Mouse (Mus musculus): Measurements from ENCODE around the gene Smyd3. TPM values are rescaled to one million over a fixed set of nuclear protein-coding genes. Genes with fewer than 3 reads are reported as not detected.

Smyd3 gene
- polyA plus RNA-seq, 1 experiment = 14.2 TPM

DNA sequence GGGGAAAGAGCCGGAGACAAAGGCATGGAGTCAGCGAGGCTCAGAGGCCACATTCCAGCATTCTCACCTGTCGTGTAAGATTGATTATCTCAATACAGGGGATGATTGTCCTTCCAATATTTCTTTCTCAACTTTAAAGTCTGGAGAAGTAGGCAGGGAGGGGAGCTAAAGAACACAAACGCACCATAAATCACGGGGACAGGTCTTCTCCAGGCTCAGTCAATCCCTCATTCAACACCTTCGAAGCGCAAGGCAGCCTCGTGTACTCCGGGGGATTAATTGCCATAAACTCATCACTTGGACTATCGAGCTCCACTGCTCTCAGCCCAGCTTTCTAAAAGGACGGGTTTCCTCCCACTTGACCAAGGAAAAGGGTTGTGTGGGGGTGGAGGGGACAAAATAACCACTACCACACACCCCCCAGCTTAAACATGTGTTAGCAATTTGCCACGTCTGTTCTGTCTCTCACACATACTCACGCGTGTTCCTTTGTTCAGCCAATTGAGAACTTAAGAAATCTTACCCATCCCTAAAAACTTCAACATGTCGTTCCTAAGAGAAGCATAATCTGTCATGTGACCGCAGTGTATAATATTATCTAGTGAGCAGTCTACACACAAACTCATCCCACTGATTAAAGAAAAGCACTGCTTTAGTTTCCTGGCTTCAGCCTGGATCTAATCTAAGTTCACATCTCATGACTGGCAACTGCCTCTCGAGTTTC, 43.8 kb downstream of the Smyd3 start:
- TF ChIP-seq POLR2A (IDR thresholded peaks at IDR 0.05; ENCODE audit: extremely low read depth, insufficient read depth, low read length) (no peak), CTCF (IDR thresholded peaks at IDR 0.05; ENCODE audit: extremely low read depth, insufficient read depth, low read length) (no peak)
- Histone ChIP-seq H3K27ac (ENCODE audit: insufficient read depth, low read length) (no peak overlapping the region), H3K4me3 (ENCODE audit: insufficient read depth, low read length) (no peak overlapping the region), H3K4me1 (ENCODE audit: control insufficient read depth, insufficient read depth, low read length) (no peaks in the 10 kb centered on the region)

DNA sequence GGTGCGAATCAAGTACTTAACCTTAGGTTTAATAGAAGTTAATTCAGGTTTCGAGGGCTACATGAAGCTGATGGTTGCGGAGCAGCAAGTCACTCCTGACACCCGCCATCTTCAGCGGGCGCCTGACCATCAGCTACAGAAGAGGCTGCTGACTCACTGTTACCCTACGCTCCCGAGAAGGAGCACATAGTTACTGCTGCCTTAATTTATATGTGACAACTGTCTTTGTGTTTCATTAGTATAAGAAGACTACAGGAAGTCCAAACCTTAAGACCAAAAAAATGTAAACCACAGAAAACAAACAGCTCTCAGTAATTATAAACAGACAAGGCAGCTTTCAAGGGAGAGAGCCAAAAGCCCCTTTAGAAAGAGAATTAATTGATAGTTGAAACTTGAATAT, 49.9 kb downstream of the Smyd3 start:
- Histone ChIP-seq H3K27ac (ENCODE audit: insufficient read depth, low read length) (no peak overlapping the region), H3K4me1 (ENCODE audit: control insufficient read depth, insufficient read depth, low read length) (no peaks in the 10 kb centered on the region), H3K4me3 (ENCODE audit: insufficient read depth, low read length) (no peak overlapping the region)
- TF ChIP-seq CTCF (IDR thresholded peaks at IDR 0.05; ENCODE audit: extremely low read depth, insufficient read depth, low read length) (no peak), POLR2A (IDR thresholded peaks at IDR 0.05; ENCODE audit: extremely low read depth, insufficient read depth, low read length) (no peak)

DNA sequence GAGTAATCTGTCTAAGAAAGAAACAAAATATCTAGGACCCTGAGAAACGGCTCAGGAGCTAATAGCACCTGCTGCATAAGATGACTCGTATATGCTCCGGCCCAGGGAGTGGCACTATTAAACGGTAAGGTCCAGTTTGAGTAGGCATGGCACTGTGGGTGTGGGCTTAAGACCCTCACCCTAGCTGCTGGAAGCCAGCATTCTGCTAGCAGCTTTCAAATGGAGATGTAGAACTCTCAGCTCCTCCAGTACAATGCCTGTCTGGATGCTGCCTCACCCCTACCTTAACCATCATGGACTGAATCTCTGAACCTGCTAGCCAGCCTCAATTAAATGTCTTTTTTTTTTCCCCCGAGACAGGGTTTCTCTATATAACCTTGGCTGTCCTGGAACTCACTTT, 55.5 kb downstream of the Smyd3 start:
- no peak for TF ChIP-seq CTCF (IDR thresholded peaks at IDR 0.05; ENCODE audit: extremely low read depth, insufficient read depth, low read length)
- TF ChIP-seq POLR2A (IDR thresholded peaks at IDR 0.05; ENCODE audit: extremely low read depth, insufficient read depth, low read length) = no peak

DNA sequence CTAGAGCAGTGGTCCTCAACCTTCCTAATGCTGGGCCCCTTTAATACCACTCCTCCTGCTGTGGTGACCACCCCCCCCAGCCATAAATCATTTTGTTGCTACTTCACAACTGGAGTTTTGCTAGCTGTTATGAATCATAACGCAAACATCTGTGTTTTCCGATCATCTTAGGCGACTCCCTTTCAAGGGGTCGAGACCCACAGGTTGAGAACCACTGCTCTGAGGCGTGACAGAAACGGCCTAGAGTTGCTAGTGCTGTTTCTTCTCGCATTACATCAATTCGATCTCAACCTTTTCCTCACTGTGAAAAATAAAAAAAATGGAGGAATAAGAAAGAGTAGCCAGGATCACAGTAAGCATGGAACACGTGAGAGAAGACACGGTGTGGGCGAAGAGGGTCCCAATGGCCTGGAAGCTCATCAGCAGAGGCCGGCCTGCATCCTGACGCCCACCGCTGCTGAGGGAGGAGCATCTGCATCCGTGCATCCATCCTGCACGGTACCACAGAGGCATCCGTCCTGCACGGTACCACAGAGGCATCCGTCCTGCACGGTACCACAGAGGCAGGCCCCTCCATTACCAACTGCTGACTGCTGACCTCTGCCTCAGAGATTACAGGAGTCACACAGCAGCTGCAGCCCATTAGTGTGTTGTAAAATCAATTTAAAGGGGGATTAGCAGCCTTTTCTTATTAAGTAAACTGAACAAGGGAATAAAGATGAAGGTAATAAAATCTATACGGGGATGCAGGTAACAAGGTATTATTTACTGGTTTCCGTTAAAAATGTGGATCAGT, 56.6 kb downstream of the Smyd3 start:
- H3K4me3 ChIP-seq (ENCODE audit: insufficient read depth, low read length) = no peak overlapping the region
- H3K4me1 ChIP-seq (ENCODE audit: control insufficient read depth, insufficient read depth, low read length) = no peaks in the 10 kb centered on the region
- TF ChIP-seq CTCF (IDR thresholded peaks at IDR 0.05; ENCODE audit: extremely low read depth, insufficient read depth, low read length) (no peak), POLR2A (IDR thresholded peaks at IDR 0.05; ENCODE audit: extremely low read depth, insufficient read depth, low read length) (no peak)
- no peak overlapping the region for H3K27ac ChIP-seq (ENCODE audit: insufficient read depth, low read length)

More for the DNA sequence above, 55.5 kb downstream of the Smyd3 start:
- H3K4me1 ChIP-seq (ENCODE audit: control insufficient read depth, insufficient read depth, low read length) = no peaks in the 10 kb centered on the region
- no peak overlapping the region for H3K27ac ChIP-seq (ENCODE audit: insufficient read depth, low read length)
- H3K4me3 ChIP-seq (ENCODE audit: insufficient read depth, low read length) = no peak overlapping the region

DNA sequence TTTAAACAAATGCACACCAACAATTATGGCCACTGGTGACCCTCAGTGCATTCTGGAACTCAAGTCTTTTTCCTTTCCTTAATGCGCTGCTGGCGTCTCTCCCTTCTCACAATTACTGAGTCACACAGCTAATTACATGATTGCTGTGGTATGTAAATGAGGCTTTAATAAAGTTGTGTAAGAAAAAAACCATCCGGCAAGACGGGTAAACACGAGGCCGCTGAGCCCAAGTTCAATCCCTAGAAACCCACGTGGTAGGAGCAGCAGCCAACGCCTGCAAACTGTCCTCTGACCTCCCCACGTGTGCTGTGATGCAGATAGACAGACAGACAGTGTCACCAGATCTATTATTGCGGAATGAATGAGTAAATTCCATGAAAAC, 58.9 kb downstream of the Smyd3 start:
- Histone ChIP-seq H3K4me3 (ENCODE audit: insufficient read depth, low read length) (no peak overlapping the region), H3K4me1 (ENCODE audit: control insufficient read depth, insufficient read depth, low read length) (no peaks in the 10 kb centered on the region), H3K27ac (ENCODE audit: insufficient read depth, low read length) (no peak overlapping the region)
- TF ChIP-seq CTCF (IDR thresholded peaks at IDR 0.05; ENCODE audit: extremely low read depth, insufficient read depth, low read length) = no peak
- TF ChIP-seq POLR2A (IDR thresholded peaks at IDR 0.05; ENCODE audit: extremely low read depth, insufficient read depth, low read length) = no peak

DNA sequence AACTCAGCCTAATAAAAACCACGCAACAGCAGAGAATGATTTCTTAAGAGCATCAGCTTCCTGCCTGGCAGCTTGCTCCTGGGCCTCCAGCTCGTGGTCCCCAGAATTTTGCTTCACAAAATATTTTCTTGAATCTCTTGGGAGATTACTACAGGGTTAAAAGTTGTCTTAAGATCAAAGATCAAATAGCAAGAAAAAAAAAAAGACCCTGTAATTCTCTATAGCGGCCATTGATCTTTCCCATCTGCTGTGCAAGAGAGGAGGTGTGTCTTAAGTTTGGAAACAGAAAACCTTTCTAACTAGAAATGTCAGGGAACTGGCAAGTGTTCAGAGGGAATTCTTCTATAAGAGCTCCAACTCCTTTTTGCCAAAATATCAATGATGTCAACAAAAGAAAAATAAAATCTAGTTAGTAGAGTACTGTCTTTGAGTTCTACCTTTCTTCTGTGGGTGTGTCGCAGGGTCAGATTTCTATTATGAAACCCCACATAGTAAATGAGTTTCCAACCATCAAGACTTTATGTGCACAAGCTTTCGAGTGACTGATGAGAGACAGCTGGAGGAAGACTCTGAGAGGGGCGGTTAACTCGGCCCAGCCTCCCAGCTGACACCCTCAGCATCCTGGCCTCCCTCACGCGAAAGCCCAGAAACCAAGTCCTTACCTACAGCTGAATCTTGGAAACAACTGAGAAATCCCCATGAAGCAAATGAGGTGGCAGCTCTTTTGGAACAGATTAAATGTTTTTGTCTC, 59.4 kb downstream of the Smyd3 start:
- Histone ChIP-seq H3K27ac (ENCODE audit: insufficient read depth, low read length) (no peak overlapping the region), H3K4me3 (ENCODE audit: insufficient read depth, low read length) (no peak overlapping the region), H3K4me1 (ENCODE audit: control insufficient read depth, insufficient read depth, low read length) (no peaks in the 10 kb centered on the region)
- no peak for TF ChIP-seq POLR2A (IDR thresholded peaks at IDR 0.05; ENCODE audit: extremely low read depth, insufficient read depth, low read length)
- TF ChIP-seq CTCF (IDR thresholded peaks at IDR 0.05; ENCODE audit: extremely low read depth, insufficient read depth, low read length) = no peak

DNA sequence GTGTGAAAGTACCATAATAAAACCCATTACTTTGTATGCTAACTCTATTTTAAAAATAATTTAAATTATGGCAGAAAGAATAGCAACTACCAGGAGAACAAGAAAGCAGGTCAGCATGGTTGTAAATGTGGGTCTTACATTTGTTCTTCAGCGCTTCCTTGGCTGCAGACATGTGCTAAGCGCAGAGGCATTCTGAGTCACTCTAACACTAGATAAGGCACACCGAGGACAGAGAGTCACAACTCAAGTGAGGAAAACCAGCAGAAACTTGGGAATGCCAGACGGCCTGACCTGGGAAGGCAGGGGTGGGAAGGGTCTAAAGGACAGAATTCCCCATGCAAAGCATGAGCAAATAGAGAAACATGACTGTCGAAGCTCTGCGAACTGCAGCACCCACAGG, 63.2 kb downstream of the Smyd3 start:
- no peak for TF ChIP-seq CTCF (IDR thresholded peaks at IDR 0.05; ENCODE audit: extremely low read depth, insufficient read depth, low read length)
- no peak for TF ChIP-seq POLR2A (IDR thresholded peaks at IDR 0.05; ENCODE audit: extremely low read depth, insufficient read depth, low read length)
- no peak overlapping the region for H3K4me3 ChIP-seq (ENCODE audit: insufficient read depth, low read length)

DNA sequence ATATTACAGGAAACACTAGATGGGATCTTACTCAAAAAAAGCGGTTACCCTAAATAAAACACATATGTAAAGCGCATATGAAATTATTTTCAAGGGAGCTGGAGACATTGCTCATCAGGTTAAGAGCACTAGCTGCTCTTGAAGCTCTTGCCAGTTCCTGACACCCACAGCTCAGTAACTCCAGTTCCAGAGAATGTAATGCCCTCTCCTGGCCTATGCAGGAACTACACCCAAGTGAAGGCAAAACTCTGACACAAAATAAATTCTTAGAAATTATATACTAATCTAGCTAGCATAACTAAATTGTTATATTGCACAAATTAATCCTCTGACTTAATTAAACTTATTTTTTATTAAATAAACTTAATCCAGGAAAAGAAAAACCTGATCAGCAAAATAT, 66.6 kb downstream of the Smyd3 start:
- Histone ChIP-seq H3K4me3 (ENCODE audit: insufficient read depth, low read length) (no peak overlapping the region), H3K4me1 (ENCODE audit: control insufficient read depth, insufficient read depth, low read length) (no peaks in the 10 kb centered on the region), H3K27ac (ENCODE audit: insufficient read depth, low read length) (no peak overlapping the region)
- no peak for TF ChIP-seq POLR2A (IDR thresholded peaks at IDR 0.05; ENCODE audit: extremely low read depth, insufficient read depth, low read length)
- TF ChIP-seq CTCF (IDR thresholded peaks at IDR 0.05; ENCODE audit: extremely low read depth, insufficient read depth, low read length) = peak; percentile 24; the same call in 1 of the 2 replicates

More for the DNA sequence above, 63.2 kb downstream of the Smyd3 start:
- Histone ChIP-seq H3K4me1 (ENCODE audit: control insufficient read depth, insufficient read depth, low read length) (no peaks in the 10 kb centered on the region), H3K27ac (ENCODE audit: insufficient read depth, low read length) (no peak overlapping the region)

DNA sequence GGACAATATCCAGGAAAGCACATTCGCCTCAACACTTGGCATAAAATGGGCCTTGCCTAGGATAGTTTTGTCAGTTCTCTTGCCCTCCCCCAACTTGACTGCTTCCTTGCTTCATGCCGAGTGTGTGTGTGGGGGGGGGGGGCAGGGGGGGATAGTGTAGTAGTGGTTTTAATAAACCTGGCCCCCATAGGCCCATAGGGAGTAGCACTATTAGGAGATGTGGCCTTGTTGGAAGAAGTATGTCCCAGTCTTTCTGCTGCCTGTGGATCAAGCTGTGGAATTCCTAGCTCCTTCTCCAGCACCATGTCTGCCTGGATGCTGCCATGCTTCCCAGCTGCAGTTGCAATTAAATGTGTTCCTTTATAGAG, 71.0 kb downstream of the Smyd3 start:
- no peak overlapping the region for H3K4me3 ChIP-seq (ENCODE audit: insufficient read depth, low read length)
- TF ChIP-seq CTCF (IDR thresholded peaks at IDR 0.05; ENCODE audit: extremely low read depth, insufficient read depth, low read length) = no peak
- no peak for TF ChIP-seq POLR2A (IDR thresholded peaks at IDR 0.05; ENCODE audit: extremely low read depth, insufficient read depth, low read length)
- H3K4me1 ChIP-seq (ENCODE audit: control insufficient read depth, insufficient read depth, low read length) = no peaks in the 10 kb centered on the region
- no peak overlapping the region for H3K27ac ChIP-seq (ENCODE audit: insufficient read depth, low read length)
